Mouse (Mus musculus) stomach, postnatal 0 days (tissue): Measurements from ENCODE around the gene Zfp91. TPM values are rescaled to one million over a fixed set of nuclear protein-coding genes. Genes with fewer than 3 reads are reported as not detected.

Experiments used
- ATAC-seq: fragments of 200-750 bp; cut with Nextera tagmentation; 2 replicates; pipeline ENCODE4 v1.8.0; 2017; ENCODE audit not compliant: low FRiP score, low TSS enrichment
- DNase-seq: peaks from one replicate; pipeline ENCODE4 v3.0.0-alpha.2; 2016; ENCODE audit warnings: low spot score
- H3K27ac ChIP-seq: fragments of 300-500 bp; sonication (generic); replicated peaks from 2 replicates; pipeline ENCODE4 v1.5.1; 2014; ENCODE audit warnings: mild to moderate bottlenecking, control low read depth
- H3K27me3 ChIP-seq: fragments of 300-500 bp; sonication (generic); 2 replicates; pipeline ENCODE4 v1.6.1; 2014; ENCODE audit warnings: low read length; ENCODE audit not compliant: control insufficient read depth, insufficient read depth
- H3K36me3 ChIP-seq: fragments of 300-500 bp; sonication (generic); 2 replicates; pipeline ENCODE4 v1.6.1; 2014; ENCODE audit warnings: low read length, mixed read lengths; ENCODE audit not compliant: control insufficient read depth, insufficient read depth
- H3K4me1 ChIP-seq: fragments of 300-500 bp; sonication (generic); replicated peaks from 2 replicates; pipeline ENCODE4 v1.6.1; 2014; ENCODE audit warnings: antibody characterized with exemption; ENCODE audit not compliant: control insufficient read depth, insufficient read depth
- H3K4me2 ChIP-seq: fragments of 300-500 bp; sonication (generic); replicated peaks from 2 replicates; pipeline ENCODE4 v1.6.1; 2014; ENCODE audit warnings: low read depth, mild to moderate bottlenecking, control low read depth, moderate library complexity
- H3K4me3 ChIP-seq: fragments of 300-500 bp; sonication (generic); 2 replicates; pipeline ENCODE4 v1.5.1; 2014; ENCODE audit warnings: low read depth, low read length, control low read depth
- H3K9ac ChIP-seq: fragments of 300-500 bp; sonication (generic); 2 replicates; pipeline ENCODE4 v1.6.1; 2014; ENCODE audit warnings: mild to moderate bottlenecking, low read length, control low read depth, mixed read lengths
- H3K9me3 ChIP-seq: fragments of 300-500 bp; sonication (generic); 2 replicates; pipeline ENCODE4 v1.6.1; 2016; ENCODE audit warnings: low read length; ENCODE audit not compliant: control insufficient read depth
- CTCF ChIP-seq: IDR thresholded peaks from 2 replicates; pipeline ENCODE4 v1.5.1; 2016; ENCODE audit warnings: antibody characterized with exemption, low read depth, mild to moderate bottlenecking, moderate library complexity
- EP300 ChIP-seq: optimal IDR thresholded peaks from 2 replicates; pipeline ENCODE3; 2016; ENCODE audit warnings: antibody characterized with exemption
- WGBS: fragments of 180-500 bp; shearing (Covaris S2); extraction: QIAGEN DNeasy Blood & Tissue Kit; methylation state at CpG from one replicate; pipeline ENCODE4 v1.1.7; 2014; 5-methylcytosine and 5-hydroxymethylcytosine counted together
- polyA plus RNA-seq: library from polyadenylated mRNA; unstranded; fragments of >200 nt; fragmentation: Nextera tagmentation; extraction: Ambion mirVana; gene quantifications from 2 replicates; pipeline ENCODE4 v1.2.1, GENCODE M21; 2015

The Zfp91 gene
- polyA plus RNA-seq: 8.6 and 8.9 TPM in 2 replicates

GRCm38 (mm10) chr19:12795511-12796327 is at the start of gene Zfp91, which contains the start of gene Lpxn:
TSS of gene Zfp91 (minus strand) at chr19:12796126.
TSS of gene Lpxn (plus strand) at chr19:12796193.
- Histone ChIP-seq H3K4me1 (no peaks in the 10 kb centered on the region), H3K9me3 (no peaks in the 10 kb centered on the region), H3K36me3 (no peaks in the 10 kb centered on the region), H3K27ac (peak within 1 kb of the TSS; percentile 100), H3K9ac (peak within 1 kb of the TSS; percentile 99), H3K4me3 (peak within 1 kb of the TSS; percentile 96), H3K4me2 (peak within 1 kb of the TSS; percentile 63), H3K27me3 (no peaks in the 10 kb centered on the region)
- ATAC-seq: peak; percentile 95
- DNase-seq: peak; percentile 99
- peak; percentile 36 for TF ChIP-seq CTCF
- TF ChIP-seq EP300: peak; percentile 71
- 0% methylated on average over 56 of the region's 76 CpGs for WGBS

DNA sequence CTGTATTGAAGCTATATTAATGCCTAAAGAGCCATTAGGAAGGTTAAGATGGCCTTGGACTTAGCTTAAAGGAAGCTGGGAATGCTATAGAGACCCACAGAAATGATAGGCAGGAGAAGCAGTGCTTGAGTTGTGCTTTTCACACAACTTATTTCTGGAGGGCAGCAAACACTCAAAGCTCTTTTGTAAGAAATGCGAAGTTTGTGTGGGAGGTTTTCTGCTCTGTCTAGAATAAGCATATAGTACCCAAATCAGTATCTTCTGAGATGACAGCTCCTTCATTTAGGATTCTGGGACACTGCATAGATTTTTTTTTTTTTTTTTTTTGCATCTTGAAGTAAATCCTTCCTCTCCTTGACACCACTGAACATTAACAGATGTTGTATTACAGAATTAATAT is 42.6 kb upstream of the Zfp91 start:
- Histone ChIP-seq H3K4me2 (no peak overlapping the region), H3K27ac (no peak overlapping the region), H3K4me3 (no peak overlapping the region), H3K4me1 (no peaks in the 10 kb centered on the region), H3K36me3 (no peaks in the 10 kb centered on the region), H3K9me3 (no peaks in the 10 kb centered on the region), H3K9ac (no peak overlapping the region), H3K27me3 (no peaks in the 10 kb centered on the region)
- 85% methylated on average over 1 of the region's 1 CpGs for whole genome bisulfite sequencing
- DNase-seq (no peak), ATAC-seq (no peak)
- TF ChIP-seq EP300: no peak
- TF ChIP-seq CTCF: no peak

DNA sequence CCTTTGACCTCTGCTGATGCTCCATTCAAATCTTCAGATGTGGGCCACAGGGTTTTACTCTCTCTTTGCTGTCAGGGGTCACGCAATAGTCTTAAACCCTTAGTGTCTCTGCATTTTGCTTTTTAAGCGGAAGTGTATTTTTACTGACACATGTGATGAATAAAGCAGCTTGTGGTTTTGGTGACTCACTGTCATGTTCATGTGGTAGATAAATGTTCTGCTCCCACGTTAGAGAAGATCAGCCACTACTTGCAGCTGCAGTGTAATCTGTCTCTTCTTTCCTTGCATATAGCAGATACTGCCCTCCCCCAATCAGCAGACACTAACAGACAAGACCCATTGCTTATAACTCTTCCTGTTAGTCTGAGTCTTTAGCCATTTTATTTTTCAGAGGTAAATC is 37.7 kb upstream of the Zfp91 start:
- Histone ChIP-seq H3K9ac (no peak overlapping the region), H3K4me2 (no peak overlapping the region), H3K27ac (no peak overlapping the region), H3K9me3 (no peaks in the 10 kb centered on the region), H3K36me3 (no peaks in the 10 kb centered on the region), H3K27me3 (no peaks in the 10 kb centered on the region), H3K4me1 (no peaks in the 10 kb centered on the region), H3K4me3 (no peak overlapping the region)
- TF ChIP-seq EP300: no peak
- no peak for TF ChIP-seq CTCF
- 60% methylated on average over 3 of the region's 3 CpGs for WGBS
- no peak for DNase-seq
- ATAC-seq: no peak

DNA sequence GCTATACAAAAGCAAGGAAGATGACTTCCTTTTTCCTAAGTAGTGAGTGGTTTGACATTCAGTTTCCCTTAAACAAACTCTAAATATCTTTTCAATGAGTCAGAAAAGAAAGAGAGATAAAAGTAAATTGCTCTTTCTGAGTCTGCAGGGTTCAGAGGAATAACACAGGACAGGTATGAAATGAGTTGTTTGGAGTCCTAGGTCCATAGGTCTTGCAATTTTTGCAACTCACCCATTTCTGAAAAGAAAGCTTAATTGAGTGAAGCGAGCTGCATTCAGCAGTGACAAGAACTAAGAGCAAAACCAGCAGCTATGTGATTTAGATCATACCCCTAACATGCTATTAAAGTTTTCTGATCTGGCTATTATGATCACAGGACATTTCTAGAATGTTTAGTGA is 35.6 kb upstream of the Zfp91 start:
- ATAC-seq (no peak), DNase-seq (no peak)
- TF ChIP-seq EP300 (no peak), CTCF (no peak)
- 51% methylated on average over 1 of the region's 1 CpGs for WGBS
- H3K9me3 ChIP-seq: no peaks in the 10 kb centered on the region
- H3K4me3 ChIP-seq: no peak overlapping the region
- H3K27me3 ChIP-seq: no peaks in the 10 kb centered on the region
- no peak overlapping the region for H3K27ac ChIP-seq
- H3K4me1 ChIP-seq: no peaks in the 10 kb centered on the region
- no peaks in the 10 kb centered on the region for H3K36me3 ChIP-seq
- H3K4me2 ChIP-seq: no peak overlapping the region
- H3K9ac ChIP-seq: no peak overlapping the region

- Histone ChIP-seq H3K4me3 (no peak overlapping the region), H3K36me3 (no peaks in the 10 kb centered on the region), H3K9ac (no peak overlapping the region), H3K27me3 (no peaks in the 10 kb centered on the region), H3K4me1 (no peaks in the 10 kb centered on the region), H3K27ac (no peak overlapping the region), H3K4me2 (no peak overlapping the region), H3K9me3 (no peaks in the 10 kb centered on the region)
- 59% methylated on average over 2 of the region's 2 CpGs for WGBS
- TF ChIP-seq CTCF: no peak
- TF ChIP-seq EP300: no peak
- no peak for DNase-seq
- ATAC-seq: no peak
Measured at GRCm38 (mm10) chr19:12830823-12831430, 35.0 kb upstream of the Zfp91 start.

- no peak overlapping the region for H3K9ac ChIP-seq
- H3K9me3 ChIP-seq: no peaks in the 10 kb centered on the region
- DNase-seq (no peak), ATAC-seq (no peak)
- H3K4me2 ChIP-seq: no peak overlapping the region
- no peak overlapping the region for H3K4me3 ChIP-seq
- TF ChIP-seq CTCF: peak; percentile 36
- TF ChIP-seq EP300: no peak
- H3K27me3 ChIP-seq: no peaks in the 10 kb centered on the region
- no peaks in the 10 kb centered on the region for H3K4me1 ChIP-seq
- no peak overlapping the region for H3K27ac ChIP-seq
- no peaks in the 10 kb centered on the region for H3K36me3 ChIP-seq
- WGBS: 70% methylated on average over 4 of the region's 4 CpGs
Measured at GRCm38 (mm10) chr19:12824549-12824948, 28.6 kb upstream of the Zfp91 start.
